Mouse (Mus musculus) stomach, embryonic 14.5 days (tissue): ENCODE results near the gene Fbxo10. TPM values are rescaled to one million over a fixed set of nuclear protein-coding genes. Genes with fewer than 3 reads are reported as not detected.

ENCODE experiments used
- polyA plus RNA-seq: library from polyadenylated mRNA; unstranded; fragments of >200 nt; fragmentation: Nextera tagmentation; extraction: Ambion mirVana; gene quantifications from 2 replicates; pipeline ENCODE4 v1.2.1, GENCODE M21; 2014

The Fbxo10 gene
- polyA plus RNA-seq, 1 experiment from 2014 or later: 11.4 TPM

Other genes with a start within 250 kb of the Fbxo10 start
- gene Grhpr, start 103.2 kb downstream of the Fbxo10 start, polyA plus RNA-seq: 48.0 and 55.8 TPM in 2 replicates
- gene Zbtb5, start 72.2 kb downstream of the Fbxo10 start, polyA plus RNA-seq: 25.4 and 25.6 TPM in 2 replicates
- gene Polr1e, start 66.0 kb downstream of the Fbxo10 start, polyA plus RNA-seq: 34.6 and 40.7 TPM in 2 replicates
- gene Tomm5, start 23.5 kb upstream of the Fbxo10 start, polyA plus RNA-seq: 240 and 242 TPM in 2 replicates
- gene Frmpd1, start 100.3 kb upstream of the Fbxo10 start, polyA plus RNA-seq: 0.80 and 1.1 TPM in 2 replicates
- 18.3 and 22.8 TPM in 2 replicates for gene Trmt10b, start 212.5 kb upstream of the Fbxo10 start, polyA plus RNA-seq